Mouse (Mus musculus) stomach, embryonic 14.5 days (tissue): Measurements from ENCODE around the gene Nudcd3. TPM values are rescaled to one million over a fixed set of nuclear protein-coding genes. Genes with fewer than 3 reads are reported as not detected.

Experiments used
- ATAC-seq: fragments of 200-750 bp; cut with Nextera tagmentation; 2 replicates; pipeline ENCODE4 v1.8.0; 2017; ENCODE audit warnings: low read depth, moderate TSS enrichment; ENCODE audit not compliant: insufficient number of reproducible peaks, insufficient read depth, low FRiP score
- H3K27ac ChIP-seq: fragments of 300-500 bp; sonication (generic); 2 replicates; pipeline ENCODE4 v1.5.1; 2014; ENCODE audit warnings: mild to moderate bottlenecking, low read length, moderate library complexity, mixed read lengths
- H3K27me3 ChIP-seq: fragments of 300-500 bp; sonication (generic); 2 replicates; pipeline ENCODE4 v1.6.1; 2014; ENCODE audit warnings: low read length, control low read depth, mixed read lengths; ENCODE audit not compliant: control insufficient read depth, insufficient read depth
- H3K36me3 ChIP-seq: fragments of 300-500 bp; sonication (generic); 2 replicates; pipeline ENCODE4 v1.6.1; 2014; ENCODE audit warnings: mild to moderate bottlenecking, control low read depth, low read length, moderate library complexity, mixed read lengths; ENCODE audit not compliant: control insufficient read depth, insufficient read depth
- H3K4me1 ChIP-seq: fragments of 300-500 bp; sonication (generic); 2 replicates; pipeline ENCODE4 v1.6.1; 2014; ENCODE audit warnings: low read length, control low read depth, mixed read lengths; ENCODE audit not compliant: control insufficient read depth, insufficient read depth
- H3K4me2 ChIP-seq: fragments of 300-500 bp; sonication (generic); replicated peaks from 2 replicates; pipeline ENCODE4 v1.6.1; 2014; ENCODE audit warnings: low read depth, low read length, control low read depth
- H3K4me3 ChIP-seq: fragments of 300-500 bp; sonication (generic); 2 replicates; pipeline ENCODE4 v1.5.1; 2014; ENCODE audit warnings: low read depth, low read length, control low read depth
- H3K9ac ChIP-seq: fragments of 300-500 bp; sonication (generic); replicated peaks from 2 replicates; pipeline ENCODE4 v1.6.1; 2014; ENCODE audit warnings: low read depth, mild to moderate bottlenecking, control low read depth, low read length, moderate library complexity, mixed read lengths
- H3K9me3 ChIP-seq: fragments of 300-500 bp; sonication (generic); 2 replicates; pipeline ENCODE4 v1.6.1; 2016; ENCODE audit warnings: low read depth, low read length, control low read depth; ENCODE audit not compliant: control insufficient read depth
- WGBS: fragments of 180-500 bp; shearing (Covaris S2); extraction: QIAGEN DNeasy Blood & Tissue Kit; methylation state at CpG from one replicate; pipeline ENCODE4 v1.1.7; 2014; 5-methylcytosine and 5-hydroxymethylcytosine counted together
- polyA plus RNA-seq: library from polyadenylated mRNA; unstranded; fragments of >200 nt; fragmentation: Nextera tagmentation; extraction: Ambion mirVana; gene quantifications from 2 replicates; pipeline ENCODE4 v1.2.1, GENCODE M21; 2014

Nudcd3 gene
- polyA plus RNA-seq, 1 experiment from 2014 or later = 42.0 TPM

DNA sequence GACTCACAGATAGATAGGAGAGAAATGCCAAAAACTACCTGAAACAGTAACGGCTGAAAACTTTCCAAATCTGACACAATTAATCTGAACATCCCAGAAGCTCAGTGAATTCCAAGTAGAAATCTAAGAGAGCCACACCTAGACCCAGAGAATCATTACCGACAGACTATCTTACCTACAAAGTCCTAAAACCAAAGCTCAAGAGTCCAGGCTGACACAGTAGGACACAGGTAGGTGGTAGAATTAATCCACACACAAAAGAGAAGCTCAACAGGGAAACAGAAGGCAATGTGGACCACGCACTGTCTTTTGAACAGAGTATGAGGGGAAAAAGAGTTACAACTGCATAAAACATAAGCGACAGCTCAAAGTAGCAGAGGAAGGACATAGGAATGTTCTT, 67.3 kb downstream of the Nudcd3 start:
- Histone ChIP-seq H3K27me3 (no peaks in the 10 kb centered on the region), H3K36me3 (no peaks in the 10 kb centered on the region), H3K4me3 (no peak overlapping the region), H3K4me1 (no peaks in the 10 kb centered on the region), H3K9ac (no peak overlapping the region), H3K9me3 (no peaks in the 10 kb centered on the region), H3K27ac (no peak overlapping the region), H3K4me2 (no peak overlapping the region)
- no peak for ATAC-seq
- 93% methylated on average over 4 of the region's 4 CpGs for WGBS

DNA sequence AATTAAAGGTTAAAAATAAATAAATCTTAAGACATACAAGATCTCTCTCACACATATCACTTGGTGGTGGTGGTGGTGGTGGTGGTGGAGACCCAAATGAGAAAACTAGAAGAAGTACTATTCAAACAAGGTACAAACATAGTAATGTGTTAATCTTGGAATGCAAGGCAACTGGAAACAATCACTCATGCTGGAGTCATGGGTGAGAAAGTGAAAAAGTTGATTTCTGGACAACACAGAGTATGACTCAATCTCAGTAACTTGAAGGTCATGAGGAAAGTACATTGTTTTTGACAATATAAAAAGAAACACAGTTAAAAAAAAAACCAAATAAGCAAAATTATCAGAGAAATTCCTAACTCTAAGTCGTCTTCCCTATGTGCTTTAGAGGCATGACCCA, 69.6 kb downstream of the Nudcd3 start:
- H3K9me3 ChIP-seq = no peaks in the 10 kb centered on the region
- no peak for ATAC-seq
- WGBS = 69% methylated on average over 1 of the region's 1 CpGs
- H3K4me3 ChIP-seq = no peak overlapping the region
- H3K4me1 ChIP-seq = no peaks in the 10 kb centered on the region
- H3K36me3 ChIP-seq = no peaks in the 10 kb centered on the region
- no peak overlapping the region for H3K27ac ChIP-seq
- H3K9ac ChIP-seq = no peak overlapping the region
- H3K4me2 ChIP-seq = no peak overlapping the region
- no peaks in the 10 kb centered on the region for H3K27me3 ChIP-seq

DNA sequence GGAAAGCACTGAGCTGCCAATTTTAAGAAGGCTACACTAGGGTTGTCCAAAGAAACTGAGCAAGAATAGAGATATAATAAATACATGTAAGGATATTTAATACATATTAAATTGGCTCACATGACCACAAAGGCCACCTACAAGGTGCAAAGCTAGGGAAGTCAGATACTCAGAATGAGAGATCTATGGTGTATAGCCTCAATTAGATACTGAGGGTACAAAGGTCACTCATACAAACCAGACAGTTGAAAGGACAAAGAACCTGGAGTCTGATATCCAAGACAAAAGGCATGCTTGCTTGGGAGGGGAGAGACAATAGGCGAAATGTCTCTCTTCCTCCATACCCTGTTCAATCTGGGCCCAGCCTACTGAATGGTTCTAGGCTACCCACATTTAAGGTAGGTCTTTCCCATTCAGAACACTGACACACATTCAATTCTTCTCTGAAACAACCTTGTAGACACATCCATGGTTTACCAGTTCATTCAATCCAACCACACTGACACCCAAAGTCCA, 76.6 kb downstream of the Nudcd3 start:
- 93% methylated on average over 1 of the region's 1 CpGs for WGBS
- ATAC-seq = no peak
- no peak overlapping the region for H3K4me2 ChIP-seq

DNA sequence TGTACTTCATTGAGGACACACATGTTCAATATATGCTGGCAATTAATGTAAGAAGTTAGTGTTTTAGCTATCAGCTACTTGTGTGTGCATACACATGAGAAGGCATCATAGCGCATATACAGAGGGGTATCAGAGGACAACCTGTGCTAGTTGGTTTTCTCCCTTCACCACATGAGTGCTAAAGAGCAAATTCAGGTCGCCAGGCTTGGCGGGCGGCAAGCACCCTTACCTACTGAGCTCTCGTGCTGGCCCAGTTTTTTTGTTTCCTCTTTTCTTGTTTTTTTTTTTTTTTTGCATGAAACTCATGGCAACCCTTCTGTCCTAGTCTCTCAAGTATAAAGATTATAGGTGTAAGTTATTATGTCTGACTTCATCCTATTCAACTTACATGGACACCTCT, 77.6 kb downstream of the Nudcd3 start:
- Histone ChIP-seq H3K4me3 (no peak overlapping the region), H3K4me1 (no peaks in the 10 kb centered on the region), H3K27me3 (no peaks in the 10 kb centered on the region), H3K9me3 (no peaks in the 10 kb centered on the region), H3K4me2 (no peak overlapping the region), H3K9ac (no peak overlapping the region), H3K36me3 (peaks cover 16% of the 10 kb centered on the region; the same call in 1 of the 2 replicates), H3K27ac (no peak overlapping the region)
- 96% methylated on average over 5 of the region's 5 CpGs for WGBS
- no peak for ATAC-seq

More for the DNA sequence above, 76.6 kb downstream of the Nudcd3 start:
- Histone ChIP-seq H3K36me3 (peaks cover 12% of the 10 kb centered on the region; the same call in 1 of the 2 replicates), H3K4me3 (no peak overlapping the region), H3K9ac (no peak overlapping the region), H3K27me3 (no peaks in the 10 kb centered on the region), H3K9me3 (no peaks in the 10 kb centered on the region), H3K27ac (no peak overlapping the region), H3K4me1 (no peaks in the 10 kb centered on the region)

DNA sequence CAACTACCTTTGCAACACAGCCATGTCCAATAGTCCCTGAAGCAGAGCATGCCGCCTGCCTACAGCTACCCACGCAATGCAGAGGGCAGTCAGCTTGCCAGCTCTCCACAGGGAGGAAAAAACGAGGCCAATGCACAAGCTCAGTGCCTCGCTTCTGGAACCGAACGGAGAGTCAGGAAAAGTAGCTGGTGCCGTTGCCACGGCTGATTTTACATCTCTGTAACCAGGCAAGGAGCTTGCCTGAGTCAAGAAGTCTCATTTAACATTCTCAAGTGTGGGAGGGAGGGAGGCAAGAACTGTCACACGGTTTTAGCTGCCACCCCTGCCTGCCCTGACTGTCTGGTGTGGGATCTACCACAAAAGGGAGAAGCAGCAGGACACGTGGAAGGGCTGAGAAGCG, 79.6 kb downstream of the Nudcd3 start:
- Histone ChIP-seq H3K4me2 (no peak overlapping the region), H3K36me3 (peaks cover 16% of the 10 kb centered on the region; the same call in 1 of the 2 replicates), H3K4me1 (no peaks in the 10 kb centered on the region), H3K4me3 (no peak overlapping the region), H3K27me3 (no peaks in the 10 kb centered on the region), H3K27ac (no peak overlapping the region), H3K9ac (no peak overlapping the region), H3K9me3 (no peaks in the 10 kb centered on the region)
- 76% methylated on average over 11 of the region's 11 CpGs for WGBS
- no peak for ATAC-seq

DNA sequence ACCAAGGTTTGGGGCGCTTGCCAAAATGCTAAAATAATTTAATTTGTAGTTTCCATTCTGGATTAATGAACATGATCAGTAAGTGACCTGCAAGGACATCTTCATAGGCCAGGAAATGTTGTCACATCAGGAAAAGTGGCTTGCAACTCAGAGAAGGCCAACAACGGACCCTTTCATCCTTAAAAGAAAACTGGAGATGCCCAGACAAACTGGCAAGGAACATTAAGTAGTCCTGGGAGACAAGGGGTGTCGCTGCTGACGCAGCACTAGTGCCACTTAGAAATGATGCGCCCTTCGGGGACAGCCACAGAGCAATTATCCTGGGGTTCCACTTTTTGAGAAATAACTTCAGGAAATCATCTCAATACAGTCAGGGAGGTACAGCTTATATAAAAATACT, 80.2 kb downstream of the Nudcd3 start:
- Histone ChIP-seq H3K27ac (no peak overlapping the region), H3K9me3 (no peaks in the 10 kb centered on the region), H3K4me2 (no peak overlapping the region), H3K9ac (no peak overlapping the region), H3K27me3 (no peaks in the 10 kb centered on the region), H3K4me3 (no peak overlapping the region), H3K36me3 (peaks cover 16% of the 10 kb centered on the region; the same call in 1 of the 2 replicates), H3K4me1 (no peaks in the 10 kb centered on the region)
- no peak for ATAC-seq
- 93% methylated on average over 6 of the region's 6 CpGs for WGBS

DNA sequence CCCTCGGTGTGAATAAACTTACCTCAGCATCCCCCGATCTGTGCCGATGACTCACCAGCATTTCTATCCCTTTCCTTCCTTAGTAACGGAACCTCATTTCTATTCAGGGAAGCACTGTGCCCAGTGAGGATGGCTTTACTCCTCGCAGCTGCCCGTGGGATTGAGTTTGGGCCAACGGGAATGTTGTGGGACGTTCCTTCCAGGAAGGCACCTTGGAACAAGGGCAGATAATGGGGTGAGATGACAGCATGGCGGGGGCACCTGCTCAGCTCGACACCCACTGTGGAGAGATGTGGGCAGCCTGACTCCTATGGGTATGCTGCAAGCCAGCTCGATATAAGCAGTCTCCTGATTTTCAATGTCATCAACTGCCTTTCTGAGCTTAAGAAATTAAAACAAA, 80.9 kb downstream of the Nudcd3 start:
- Histone ChIP-seq H3K27me3 (no peaks in the 10 kb centered on the region), H3K9me3 (no peaks in the 10 kb centered on the region)

DNA sequence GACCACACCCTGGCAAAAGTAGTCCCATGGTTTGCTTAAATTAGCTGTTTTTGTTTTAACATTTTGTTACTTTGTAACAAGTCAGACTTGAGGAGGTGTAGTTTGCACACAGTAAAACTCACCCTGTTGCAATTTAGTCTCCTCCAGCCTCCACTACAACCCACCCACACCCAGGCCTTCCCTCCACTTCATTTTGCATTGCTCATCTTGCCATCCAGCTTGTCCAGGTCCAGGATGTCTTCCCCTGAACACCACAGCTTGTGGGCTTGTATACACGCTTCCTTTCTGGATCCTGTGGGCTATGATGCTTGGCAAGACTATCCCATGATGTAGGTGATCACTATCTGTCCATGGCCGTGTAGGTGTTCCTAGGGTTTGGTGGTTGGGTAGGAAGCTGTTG, 82.3 kb downstream of the Nudcd3 start:
- Histone ChIP-seq H3K4me2 (no peak overlapping the region), H3K9ac (no peak overlapping the region), H3K4me3 (no peak overlapping the region), H3K27ac (no peak overlapping the region), H3K27me3 (no peaks in the 10 kb centered on the region), H3K36me3 (peaks cover 30% of the 10 kb centered on the region; the same call in 1 of the 2 replicates), H3K9me3 (no peaks in the 10 kb centered on the region), H3K4me1 (no peaks in the 10 kb centered on the region)
- WGBS = 78% methylated on average over 2 of the region's 2 CpGs
- ATAC-seq = no peak

More for the DNA sequence above, 80.9 kb downstream of the Nudcd3 start:
- Histone ChIP-seq H3K4me1 (no peaks in the 10 kb centered on the region), H3K9ac (no peak overlapping the region), H3K27ac (no peak overlapping the region), H3K4me3 (no peak overlapping the region), H3K4me2 (no peak overlapping the region), H3K36me3 (peaks cover 17% of the 10 kb centered on the region; the same call in 1 of the 2 replicates)
- WGBS = 92% methylated on average over 11 of the region's 11 CpGs
- no peak for ATAC-seq
